Mouse (Mus musculus) kidney, embryonic 16.5 days (tissue): ENCODE measurements around the gene Nln. TPM values are rescaled to one million over a fixed set of nuclear protein-coding genes. Genes with fewer than 3 reads are reported as not detected.

Source experiments
- ATAC-seq: fragments of 200-750 bp; cut with Nextera tagmentation; 2 replicates; pipeline ENCODE4 v1.8.0; 2017; ENCODE audit warnings: moderate TSS enrichment; ENCODE audit not compliant: low FRiP score, low TSS enrichment
- H3K27ac ChIP-seq: fragments of 300-500 bp; sonication (generic); 2 replicates; pipeline ENCODE4 v1.5.1; 2014; ENCODE audit warnings: low read length
- H3K27me3 ChIP-seq: fragments of 300-500 bp; sonication (generic); 2 replicates; pipeline ENCODE4 v1.6.1; 2014; ENCODE audit warnings: low read length, control low read depth, mixed read lengths; ENCODE audit not compliant: insufficient read depth
- H3K36me3 ChIP-seq: fragments of 300-500 bp; sonication (generic); 2 replicates; pipeline ENCODE4 v1.6.1; 2014; ENCODE audit warnings: low read length, control low read depth, mixed read lengths; ENCODE audit not compliant: insufficient read depth
- H3K4me1 ChIP-seq: fragments of 300-500 bp; sonication (generic); 2 replicates; pipeline ENCODE4 v1.6.1; 2014; ENCODE audit warnings: low read length, control low read depth, mixed read lengths; ENCODE audit not compliant: insufficient read depth
- H3K4me2 ChIP-seq: fragments of 300-500 bp; sonication (generic); replicated peaks from 2 replicates; pipeline ENCODE4 v1.6.1; 2014; ENCODE audit warnings: low read depth, low read length
- H3K4me3 ChIP-seq: fragments of 300-500 bp; sonication (generic); 2 replicates; pipeline ENCODE4 v1.5.1; 2014; ENCODE audit warnings: mild to moderate bottlenecking, low read length
- H3K9ac ChIP-seq: fragments of 300-500 bp; sonication (generic); replicated peaks from 2 replicates; pipeline ENCODE4 v1.6.1; 2014; ENCODE audit warnings: low read length
- H3K9me3 ChIP-seq: fragments of 300-500 bp; sonication (generic); 2 replicates; pipeline ENCODE4 v1.6.1; 2016; ENCODE audit warnings: low read length, control low read depth
- WGBS: fragments of 180-500 bp; shearing (Covaris S2); extraction: QIAGEN DNeasy Blood & Tissue Kit; methylation state at CpG from one replicate; pipeline ENCODE4 v1.1.7; 2014; 5-methylcytosine and 5-hydroxymethylcytosine counted together
- polyA plus RNA-seq: library from polyadenylated mRNA; unstranded; fragments of >200 nt; fragmentation: Nextera tagmentation; extraction: Ambion mirVana; gene quantifications from 2 replicates; pipeline ENCODE4 v1.2.1, GENCODE M21; 2015

Nln gene
- polyA plus RNA-seq, result 19.7 and 20.5 TPM in 2 replicates

DNA sequence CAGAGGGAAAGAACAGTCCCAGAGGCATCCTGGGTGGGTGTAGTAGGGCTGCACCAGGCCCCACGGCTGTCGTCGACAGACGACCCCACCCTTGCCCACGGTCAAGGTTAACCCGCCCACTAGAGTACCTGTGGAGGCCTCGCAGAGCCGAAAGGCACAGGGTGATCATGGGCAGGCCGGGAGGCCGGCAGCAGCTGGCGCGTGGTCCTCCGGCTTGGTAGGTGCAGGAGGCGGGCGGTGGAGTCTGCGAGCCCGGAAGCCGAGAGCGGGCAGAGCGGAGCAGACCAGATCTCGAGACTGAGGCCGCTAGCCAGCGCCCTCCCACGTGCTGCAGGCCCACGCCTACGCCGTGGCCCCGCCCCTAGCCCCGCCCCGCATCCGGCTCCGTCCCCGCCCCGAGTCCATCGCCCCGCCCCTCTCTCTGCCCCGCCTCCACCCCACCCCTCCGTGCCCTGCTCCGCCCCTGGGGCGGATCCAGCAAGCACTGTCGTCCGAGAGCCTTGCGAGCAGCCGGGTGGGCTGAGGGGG lies at the start of gene Nln, which contains the start of gene Sgtb:
Gene Nln, minus strand, starts transcription at position 327 of the 528 bp plus-strand sequence.
Gene Sgtb, plus strand, starts transcription at position 454 of the 528 bp plus-strand sequence.
- H3K9ac ChIP-seq, result peak within 1 kb of the TSS; percentile 83
- 0% methylated on average over 31 of the region's 44 CpGs for WGBS
- ATAC-seq, result peak; percentile 99

DNA sequence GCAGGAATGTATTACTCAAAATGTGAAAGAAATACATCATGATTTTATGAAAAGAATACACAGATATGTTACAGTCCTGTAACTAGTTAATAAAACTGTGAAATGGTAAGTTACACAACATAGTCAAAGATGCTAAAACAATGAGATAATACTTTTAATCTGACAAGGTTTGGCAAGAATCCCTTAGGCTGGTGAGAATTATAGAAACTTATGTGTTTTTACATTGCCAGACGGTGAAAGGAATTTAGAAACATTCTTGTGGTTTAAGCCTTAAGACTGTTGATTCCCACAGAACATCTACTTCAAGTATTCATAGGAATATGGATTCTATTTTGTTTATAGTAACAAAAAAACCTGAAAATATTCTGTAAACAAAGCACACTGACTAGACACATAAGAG lies 46.3 kb upstream of the Nln start:
- no peaks in the 10 kb centered on the region for H3K4me1 ChIP-seq
- H3K36me3 ChIP-seq, result peaks cover 25% of the 10 kb centered on the region
- H3K9me3 ChIP-seq, result no peaks in the 10 kb centered on the region
- no peak overlapping the region for H3K27ac ChIP-seq
- no peak overlapping the region for H3K4me3 ChIP-seq
- H3K9ac ChIP-seq, result no peak overlapping the region
- no peaks in the 10 kb centered on the region for H3K27me3 ChIP-seq
- no peak for ATAC-seq
- no peak overlapping the region for H3K4me2 ChIP-seq
- 82% methylated on average over 1 of the region's 1 CpGs for WGBS

More for the DNA sequence above, at the start of gene Nln, which contains the start of gene Sgtb:
- Histone ChIP-seq H3K27me3 (no peaks in the 10 kb centered on the region), H3K4me1 (peaks cover 5% of the 10 kb centered on the region; the same call in 1 of the 2 replicates), H3K4me2 (peak within 1 kb of the TSS; percentile 100), H3K4me3 (peak within 1 kb of the TSS; percentile 93), H3K27ac (peak within 1 kb of the TSS; percentile 72), H3K9me3 (peaks cover 1% of the 10 kb centered on the region; the same call in 1 of the 2 replicates), H3K36me3 (peaks cover 6% of the 10 kb centered on the region; the same call in 1 of the 2 replicates)

DNA sequence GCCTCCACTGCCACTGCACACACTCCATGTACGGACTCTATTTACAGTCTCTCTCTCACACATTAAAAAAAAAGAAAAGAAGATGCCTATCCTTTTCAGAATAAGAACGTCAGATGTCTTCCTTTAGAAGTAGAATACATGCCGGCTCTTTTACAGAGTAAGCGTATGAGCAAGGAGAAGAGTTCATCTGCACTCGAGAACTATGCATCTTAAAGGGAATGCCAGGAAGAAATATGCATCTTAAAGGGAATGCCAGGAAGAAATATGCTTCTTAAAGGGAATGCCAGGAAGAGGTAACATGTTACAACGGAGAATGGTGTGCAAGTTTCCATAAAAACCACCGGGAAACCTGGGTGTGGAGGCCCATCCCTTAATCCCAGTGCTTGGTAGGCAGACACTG lies 45.7 kb upstream of the Nln start:
- Histone ChIP-seq H3K4me3 (no peak overlapping the region), H3K36me3 (peaks cover 20% of the 10 kb centered on the region), H3K9me3 (no peaks in the 10 kb centered on the region), H3K27me3 (no peaks in the 10 kb centered on the region), H3K9ac (no peak overlapping the region), H3K4me1 (no peaks in the 10 kb centered on the region), H3K4me2 (no peak overlapping the region), H3K27ac (no peak overlapping the region)
- ATAC-seq, result no peak
- WGBS, result 79% methylated on average over 7 of the region's 7 CpGs

DNA sequence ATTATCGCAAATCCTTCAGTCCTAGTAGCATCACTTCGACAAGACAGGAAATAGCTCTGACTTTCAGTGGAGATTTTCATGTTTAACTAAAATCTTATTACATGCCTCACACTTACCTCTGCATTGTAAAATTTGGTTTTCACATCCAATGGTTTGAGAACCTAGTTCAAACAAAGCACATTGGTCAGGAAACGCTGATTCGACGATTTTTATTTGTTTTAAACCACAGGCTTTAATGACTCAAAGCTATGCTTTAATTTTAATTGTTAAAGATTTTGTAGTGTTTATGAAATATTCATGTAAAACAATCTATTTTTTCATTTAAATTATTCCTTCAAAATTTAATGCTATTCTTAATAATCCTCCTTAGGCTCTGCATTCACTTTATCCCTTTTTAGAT lies 44.8 kb upstream of the Nln start:
- Histone ChIP-seq H3K36me3 (peaks cover 22% of the 10 kb centered on the region), H3K27me3 (no peaks in the 10 kb centered on the region), H3K9me3 (no peaks in the 10 kb centered on the region), H3K27ac (no peak overlapping the region), H3K4me3 (no peak overlapping the region), H3K9ac (no peak overlapping the region), H3K4me2 (no peak overlapping the region), H3K4me1 (no peaks in the 10 kb centered on the region)
- ATAC-seq, result no peak
- 91% methylated on average over 5 of the region's 5 CpGs for WGBS

DNA sequence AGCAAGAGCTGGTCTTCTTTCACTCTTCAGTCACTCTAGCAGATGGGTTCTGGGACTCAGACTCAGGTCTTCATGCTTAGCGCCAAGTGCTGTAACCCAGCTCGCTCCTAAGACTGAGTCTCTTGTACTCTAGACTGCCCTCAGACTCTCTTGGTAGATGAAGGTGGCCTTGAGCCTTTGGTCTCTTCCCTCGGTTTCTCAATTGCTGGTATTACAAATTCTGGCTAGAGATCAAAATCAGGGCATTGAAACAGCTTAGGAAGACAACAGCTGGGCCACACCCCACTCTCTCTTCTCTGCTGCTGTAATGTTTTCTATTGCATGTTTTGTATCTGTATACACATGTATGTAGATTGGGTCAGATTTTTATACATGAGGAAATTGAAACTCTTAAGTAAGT lies 36.2 kb upstream of the Nln start:
- ATAC-seq, result no peak
- no peak overlapping the region for H3K27ac ChIP-seq
- no peak overlapping the region for H3K9ac ChIP-seq
- no peak overlapping the region for H3K4me3 ChIP-seq
- no peak overlapping the region for H3K4me2 ChIP-seq
- no peaks in the 10 kb centered on the region for H3K4me1 ChIP-seq
- no peaks in the 10 kb centered on the region for H3K27me3 ChIP-seq
- WGBS, result 100% methylated on average over 3 of the region's 3 CpGs
- peaks cover 47% of the 10 kb centered on the region for H3K36me3 ChIP-seq
- no peaks in the 10 kb centered on the region for H3K9me3 ChIP-seq

DNA sequence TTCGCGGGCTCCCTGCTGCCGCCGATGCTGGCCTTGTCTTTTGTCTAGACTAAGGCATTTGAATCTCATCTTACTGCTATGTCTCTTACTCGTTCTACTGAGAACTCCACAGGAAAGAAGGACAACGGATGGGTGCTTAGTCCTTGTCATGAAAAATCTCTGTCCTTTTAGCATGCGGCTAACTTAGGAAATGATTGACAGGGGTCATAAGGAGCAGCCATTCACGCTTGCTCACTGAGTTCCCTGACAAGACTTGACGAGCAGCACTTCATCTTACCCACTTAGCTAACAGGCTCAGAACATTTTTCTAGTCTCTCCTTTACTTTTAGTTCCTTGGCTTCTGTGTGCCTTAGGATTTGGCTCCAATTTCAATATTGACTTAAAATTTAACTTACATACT lies 35.5 kb upstream of the Nln start:
- no peak overlapping the region for H3K9ac ChIP-seq
- H3K4me3 ChIP-seq, result no peak overlapping the region
- H3K4me1 ChIP-seq, result no peaks in the 10 kb centered on the region
- no peak for ATAC-seq
- H3K4me2 ChIP-seq, result no peak overlapping the region
- 74% methylated on average over 9 of the region's 9 CpGs for WGBS
- no peaks in the 10 kb centered on the region for H3K9me3 ChIP-seq
- no peaks in the 10 kb centered on the region for H3K27me3 ChIP-seq
- H3K36me3 ChIP-seq, result peaks cover 52% of the 10 kb centered on the region
- no peak overlapping the region for H3K27ac ChIP-seq

DNA sequence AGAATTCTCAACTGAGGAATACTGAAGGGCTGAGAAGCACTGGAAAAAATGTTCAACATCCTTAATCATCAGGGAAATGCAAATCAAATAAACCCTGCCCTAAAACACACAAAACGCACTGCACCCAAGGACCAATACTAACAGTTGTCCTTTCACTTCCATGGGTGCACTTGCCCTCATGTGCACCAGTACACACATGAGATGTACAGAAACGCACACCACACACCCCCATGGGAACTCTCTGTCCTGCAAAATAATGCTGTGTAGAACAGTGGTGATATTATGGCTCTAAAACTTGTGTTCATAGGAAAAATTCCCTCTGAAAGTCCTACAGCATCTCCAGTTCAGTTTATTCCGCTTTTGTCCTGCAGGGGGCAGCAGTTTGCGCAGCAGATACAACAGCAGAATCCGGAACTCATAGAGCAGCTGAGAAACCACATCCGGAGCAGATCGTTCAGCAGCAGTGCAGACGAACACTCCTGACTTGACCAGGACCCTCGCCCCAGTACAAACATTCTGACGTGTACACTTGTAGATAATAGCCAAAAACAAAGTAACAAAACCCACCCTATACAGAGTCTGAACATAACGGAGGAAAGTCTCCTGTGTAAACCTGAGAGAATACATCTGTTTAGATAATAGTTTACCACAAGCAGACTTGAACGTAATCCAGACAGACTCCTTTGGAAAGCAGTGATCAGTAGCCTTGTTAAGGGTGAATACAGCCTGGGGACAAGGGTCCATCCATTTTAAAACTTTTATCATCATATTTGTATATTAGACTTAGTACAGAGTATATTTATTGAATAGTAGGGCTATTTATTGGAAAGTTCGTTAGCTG lies 30.2 kb upstream of the Nln start:
- H3K9me3 ChIP-seq, result no peaks in the 10 kb centered on the region
- 46% methylated on average over 13 of the region's 13 CpGs for WGBS
- H3K27me3 ChIP-seq, result no peaks in the 10 kb centered on the region
- peaks cover 17% of the 10 kb centered on the region for H3K36me3 ChIP-seq
- no peaks in the 10 kb centered on the region for H3K4me1 ChIP-seq
- no peak overlapping the region; the same call in 1 of the 2 replicates for H3K4me2 ChIP-seq
- no peak for ATAC-seq
- no peak overlapping the region for H3K4me3 ChIP-seq
- H3K9ac ChIP-seq, result no peak overlapping the region
- no peak overlapping the region for H3K27ac ChIP-seq

DNA sequence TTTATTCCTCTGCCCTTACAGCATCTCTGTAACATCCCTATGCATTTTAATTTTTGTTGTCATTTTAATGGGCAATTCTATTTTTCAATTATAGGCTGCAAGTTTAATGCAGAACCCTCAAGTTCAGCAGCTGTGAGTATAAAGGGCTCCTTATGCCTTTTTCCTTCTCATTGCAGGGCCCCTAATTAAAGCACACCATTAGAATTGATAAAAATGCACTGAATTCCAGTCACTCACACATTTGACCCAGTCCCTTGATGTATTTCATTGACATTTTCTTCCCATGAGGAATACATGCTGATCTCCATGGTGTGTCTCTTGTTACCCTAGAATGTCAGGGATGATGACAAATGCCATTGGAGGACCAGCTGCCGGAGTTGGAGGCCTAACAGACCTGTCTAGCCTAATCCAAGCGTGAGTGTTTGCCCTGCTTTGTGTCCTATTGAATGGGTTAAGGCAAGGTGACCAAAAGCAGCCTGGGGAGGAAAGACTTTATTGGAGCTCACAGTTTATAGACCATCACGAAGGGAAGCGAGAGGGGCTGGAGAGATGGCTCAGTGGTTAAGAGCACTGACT lies 25.2 kb upstream of the Nln start:
- Histone ChIP-seq H3K4me3 (no peak overlapping the region), H3K4me1 (no peaks in the 10 kb centered on the region), H3K9ac (no peak overlapping the region), H3K36me3 (peaks cover 9% of the 10 kb centered on the region), H3K27me3 (no peaks in the 10 kb centered on the region), H3K27ac (no peak overlapping the region), H3K4me2 (no peak overlapping the region), H3K9me3 (no peaks in the 10 kb centered on the region)
- WGBS, result 82% methylated on average over 4 of the region's 4 CpGs
- no peak for ATAC-seq

DNA sequence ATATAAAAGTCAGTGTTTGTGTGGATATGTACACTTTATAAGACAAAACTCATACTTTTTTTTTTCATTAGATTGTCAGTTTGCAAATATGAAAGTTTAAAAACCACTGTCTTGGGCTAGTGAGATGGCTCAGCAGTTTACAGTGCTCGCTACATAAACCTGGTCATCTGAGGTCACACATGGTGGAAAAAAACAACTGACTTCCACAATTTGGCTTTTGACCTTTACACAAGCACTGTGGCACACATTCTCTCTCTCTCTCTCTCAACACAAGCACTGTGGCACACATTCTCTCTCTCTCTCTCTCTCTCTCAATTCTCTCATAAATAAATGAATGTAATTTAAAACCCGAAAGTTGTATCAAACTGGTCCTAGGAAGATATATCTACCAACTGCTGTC lies 23.1 kb upstream of the Nln start:
- Histone ChIP-seq H3K9ac (no peak overlapping the region), H3K9me3 (no peaks in the 10 kb centered on the region), H3K36me3 (peaks cover 6% of the 10 kb centered on the region; the same call in 1 of the 2 replicates), H3K4me3 (no peak overlapping the region), H3K4me2 (no peak overlapping the region), H3K27ac (no peak overlapping the region), H3K4me1 (no peaks in the 10 kb centered on the region), H3K27me3 (no peaks in the 10 kb centered on the region)
- no peak for ATAC-seq
- 81% methylated on average over 2 of the region's 2 CpGs for WGBS
